Mouse (Mus musculus): ENCODE results near the gene Ak2. TPM values are rescaled to one million over a fixed set of nuclear protein-coding genes. Genes with fewer than 3 reads are reported as not detected.

The Ak2 gene
- polyA plus RNA-seq, 1 experiment from 2014 or later: 64.2 TPM

DNA sequence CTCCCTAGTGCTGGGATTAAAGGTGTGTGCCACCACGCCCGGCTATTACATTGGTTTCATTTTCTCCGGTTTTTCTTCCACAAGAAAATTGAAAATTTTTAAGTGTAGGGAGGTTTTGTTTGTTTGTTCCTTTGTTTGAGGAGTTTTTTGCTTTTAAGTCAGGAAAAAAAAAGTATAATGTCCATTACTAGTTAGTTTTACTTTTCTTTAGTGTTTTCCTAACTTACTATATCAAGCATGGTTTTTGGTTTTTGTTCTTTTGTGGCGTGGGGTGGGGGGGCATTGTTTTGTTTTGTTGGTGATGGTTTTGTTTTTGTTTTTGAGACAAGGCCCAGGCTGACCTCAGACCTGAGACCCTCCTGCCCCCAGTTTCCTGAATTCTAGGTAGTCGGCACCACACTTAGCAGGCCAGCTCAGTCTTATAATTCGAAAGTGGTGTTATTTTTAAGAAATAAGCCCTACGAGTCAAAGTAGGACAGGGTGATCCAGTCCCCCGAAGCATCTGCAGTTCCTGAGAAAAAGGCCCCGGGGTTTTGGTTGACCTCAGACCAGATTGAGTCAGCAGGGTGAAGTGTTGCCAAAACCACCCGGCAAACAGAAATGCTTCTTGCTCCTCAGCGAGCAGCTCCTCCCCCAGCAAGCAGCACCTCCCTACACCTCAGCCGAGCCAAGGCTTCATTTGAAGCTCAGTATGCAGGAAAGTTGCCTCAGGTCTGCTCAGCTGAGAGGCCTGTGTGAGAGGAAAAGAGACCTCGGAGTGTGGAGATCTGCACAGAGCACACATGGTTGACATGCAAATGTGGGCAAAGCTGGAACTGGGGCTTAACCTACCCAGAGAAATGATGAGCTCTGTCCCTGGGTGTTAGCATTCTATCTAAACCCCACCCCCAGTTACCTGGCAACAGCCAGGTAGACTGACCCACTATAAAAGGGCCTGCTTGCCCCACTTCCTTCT lies 43.2 kb downstream of the Ak2 start:
- DNase-seq (ENCODE audit: low read depth, low spot score) (no peak), ATAC-seq (peak; percentile 55)
- H3K27me3 ChIP-seq: no peaks in the 10 kb centered on the region
- CTCF ChIA-PET: interaction anchor here (1.1 kb wide), 2 partner anchors 10 to 27 kb away, joined by 3 read pairs; no protein-coding TSS in a partner anchor
- no peak for TF ChIP-seq CTCF (IDR thresholded peaks at IDR 0.05)
- in situ Hi-C loops (cut with MboI; ENCODE audit: low pct_unique_long_range_greater_than_20kb): no loop called here
- POLR2A ChIA-PET: interaction anchor here (0.5 to 1.3 kb wide), 2 partner anchors 24 to 30 kb away, joined by 3 to 4 read pairs; no protein-coding TSS in a partner anchor

DNA sequence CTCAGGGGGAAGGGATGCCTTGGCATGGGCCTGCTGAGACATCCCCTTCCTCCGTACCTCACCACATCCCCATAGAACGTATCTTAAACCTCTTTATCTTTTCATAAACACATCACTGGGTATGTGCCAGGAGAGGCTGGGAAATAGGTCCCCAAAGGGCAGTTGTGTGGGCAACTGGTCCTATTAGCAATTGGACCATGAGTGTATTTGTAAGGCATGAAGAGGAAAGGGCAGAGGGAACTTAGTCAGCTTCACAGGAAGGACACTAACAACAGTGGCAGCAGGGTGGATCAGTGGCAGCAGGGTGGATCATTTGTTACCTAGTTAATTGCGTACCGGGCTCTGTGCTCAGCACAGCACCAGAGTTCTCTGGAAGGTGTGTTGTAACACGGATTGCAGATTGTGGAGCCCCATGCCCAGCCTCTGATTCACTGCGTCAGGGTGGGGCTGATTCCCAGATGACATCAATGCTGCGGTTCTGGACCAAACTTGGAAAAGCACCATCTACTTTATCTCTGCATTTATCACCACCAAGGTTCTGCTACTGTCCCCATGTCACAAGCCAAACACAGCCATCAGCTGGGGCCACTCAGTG lies 44.2 kb downstream of the Ak2 start:
- ATAC-seq: no peak
- ChIA-PET POLR2A (interaction anchor here (1.3 kb wide), 1 partner anchor 23 kb away, joined by 4 read pairs; no protein-coding TSS in a partner anchor), CTCF (interaction anchor here (1.1 kb wide), 1 partner anchor 9 kb away, joined by 3 read pairs; no protein-coding TSS in a partner anchor)
- no peak for DNase-seq (ENCODE audit: low read depth, low spot score)
- no peak for TF ChIP-seq CTCF (IDR thresholded peaks at IDR 0.05)
- no peaks in the 10 kb centered on the region for H3K27me3 ChIP-seq
- in situ Hi-C loops (cut with MboI; ENCODE audit: low pct_unique_long_range_greater_than_20kb): no loop called here

DNA sequence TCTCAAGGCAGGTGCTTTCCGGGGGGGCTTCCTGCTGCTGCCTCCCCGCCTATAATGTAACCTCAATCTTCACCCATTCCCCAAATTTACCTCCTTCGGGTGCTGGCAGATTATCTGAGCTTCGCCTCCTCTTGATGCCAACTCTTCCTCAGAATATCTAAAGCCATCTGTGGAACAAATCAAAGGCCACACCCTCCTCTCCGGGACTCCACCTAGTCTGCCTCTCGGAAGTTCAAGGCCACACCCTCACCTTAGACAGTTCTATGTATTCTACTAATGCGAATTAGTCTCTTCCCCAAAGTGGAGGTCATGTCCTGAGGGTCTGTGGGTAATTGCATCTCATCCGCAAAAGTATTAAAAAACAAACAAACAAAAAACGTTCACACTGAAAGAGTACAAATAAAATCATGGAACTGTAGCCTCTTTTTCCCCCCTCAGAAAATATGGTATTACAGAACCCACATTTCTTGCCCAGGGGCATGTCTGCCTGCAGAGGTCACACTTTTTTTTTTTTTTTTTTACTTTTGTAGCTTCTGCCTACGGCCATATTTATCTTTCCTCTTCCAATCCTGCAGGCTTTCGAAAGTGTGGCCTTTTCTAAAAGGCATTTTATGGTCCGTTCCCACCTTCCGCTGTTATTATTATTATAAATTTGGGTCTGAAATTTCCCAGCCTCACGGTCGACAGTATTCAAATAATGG lies 56.1 kb downstream of the Ak2 start:
- in situ Hi-C loops (cut with MboI; ENCODE audit: low pct_unique_long_range_greater_than_20kb): no loop called here
- CTCF ChIA-PET: no interaction called here
- TF ChIP-seq CTCF (IDR thresholded peaks at IDR 0.05): no peak
- ATAC-seq: no peak
- no peak for DNase-seq (ENCODE audit: low read depth, low spot score)
- peaks cover 2% of the 10 kb centered on the region for H3K27me3 ChIP-seq
- POLR2A ChIA-PET: no interaction called here

DNA sequence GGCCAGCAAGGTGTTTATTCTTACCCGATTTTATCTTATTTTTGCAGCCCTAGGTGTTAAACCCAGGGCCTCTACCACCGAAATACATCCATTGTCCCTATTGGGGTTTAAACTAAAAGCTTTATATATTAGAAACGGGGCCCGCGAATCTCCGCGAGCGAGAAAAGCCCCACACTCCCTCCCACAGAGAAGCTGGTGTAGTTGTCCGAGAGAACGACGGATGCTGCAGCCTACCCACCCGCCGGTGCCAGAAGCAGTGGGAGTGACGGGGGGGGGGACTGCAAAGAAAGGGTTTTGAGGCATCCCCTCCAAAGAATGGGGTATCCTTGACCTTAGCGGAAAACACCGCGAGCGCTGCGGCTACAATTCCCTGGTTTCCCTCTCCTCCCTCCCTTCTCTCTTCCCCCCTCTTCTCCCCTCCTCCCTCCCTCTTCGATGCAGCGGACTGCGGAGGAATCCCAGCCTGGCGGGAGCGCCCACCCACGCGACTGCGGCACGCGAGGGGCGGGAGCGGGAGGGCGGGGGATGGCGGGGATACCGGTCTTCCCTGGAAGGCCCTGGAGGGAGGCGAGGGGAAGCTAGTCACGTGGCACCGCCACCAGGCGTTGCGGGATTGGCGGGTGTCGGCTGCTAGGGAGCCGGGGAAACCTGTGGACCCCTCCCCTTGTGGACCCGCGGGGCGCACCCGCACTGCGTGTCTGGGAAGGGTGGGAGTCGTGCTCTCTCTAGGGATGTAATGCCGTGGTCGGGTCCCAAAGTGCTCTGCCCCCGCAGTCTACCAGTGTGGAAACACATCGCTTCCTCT lies 56.9 kb downstream of the Ak2 start:
- in situ Hi-C loops (cut with MboI; ENCODE audit: low pct_unique_long_range_greater_than_20kb): no loop called here
- ChIA-PET POLR2A (no interaction called here), CTCF (no interaction called here)
- DNase-seq (ENCODE audit: low read depth, low spot score) (no peak), ATAC-seq (no peak)
- H3K27me3 ChIP-seq: peaks cover 2% of the 10 kb centered on the region
- no peak for TF ChIP-seq CTCF (IDR thresholded peaks at IDR 0.05)

DNA sequence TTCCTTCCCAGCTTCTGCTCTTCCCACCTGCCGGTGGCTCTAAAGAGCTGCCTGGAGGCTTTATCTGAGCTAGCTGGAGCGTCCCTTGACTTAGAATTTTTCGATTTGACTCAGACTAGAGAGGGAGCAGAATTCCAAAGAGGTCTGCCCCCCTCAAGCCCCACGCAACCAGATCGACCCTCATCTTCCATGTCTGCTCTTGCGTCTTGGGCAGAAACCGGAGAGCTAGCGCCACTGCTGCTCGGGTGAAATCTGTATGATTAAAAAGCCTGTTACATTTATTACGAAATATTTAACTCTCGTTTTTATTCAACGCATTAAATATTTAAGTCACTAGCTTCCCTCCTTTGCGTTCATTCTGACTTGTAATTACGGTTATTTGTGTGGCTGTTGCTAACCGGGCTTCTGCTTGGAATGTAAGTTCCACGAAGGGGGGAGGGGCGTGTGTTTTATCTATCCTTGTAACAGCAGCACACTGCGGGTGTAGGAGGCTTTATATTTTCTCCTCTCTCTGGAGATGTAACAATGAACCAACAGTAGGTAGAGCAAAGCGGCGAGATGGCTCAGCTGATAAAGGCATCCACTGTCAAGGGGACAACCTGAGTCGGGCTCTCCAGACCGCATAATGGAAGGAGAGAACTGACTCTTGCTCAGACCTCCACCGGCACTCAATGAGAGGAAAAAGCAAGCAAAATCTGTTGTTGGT lies 57.7 kb downstream of the Ak2 start:
- POLR2A ChIA-PET: interaction anchor here (0.6 kb wide), 1 partner anchor 53 kb away, joined by 3 read pairs; no protein-coding TSS in a partner anchor
- H3K27me3 ChIP-seq: peaks cover 2% of the 10 kb centered on the region
- TF ChIP-seq CTCF (IDR thresholded peaks at IDR 0.05): no peak
- CTCF ChIA-PET: interaction anchor here (0.7 kb wide), 1 partner anchor 8 kb away, joined by 3 read pairs; no protein-coding TSS in a partner anchor
- DNase-seq (ENCODE audit: low read depth, low spot score) (no peak), ATAC-seq (no peak)
- in situ Hi-C loops (cut with MboI; ENCODE audit: low pct_unique_long_range_greater_than_20kb): no loop called here

DNA sequence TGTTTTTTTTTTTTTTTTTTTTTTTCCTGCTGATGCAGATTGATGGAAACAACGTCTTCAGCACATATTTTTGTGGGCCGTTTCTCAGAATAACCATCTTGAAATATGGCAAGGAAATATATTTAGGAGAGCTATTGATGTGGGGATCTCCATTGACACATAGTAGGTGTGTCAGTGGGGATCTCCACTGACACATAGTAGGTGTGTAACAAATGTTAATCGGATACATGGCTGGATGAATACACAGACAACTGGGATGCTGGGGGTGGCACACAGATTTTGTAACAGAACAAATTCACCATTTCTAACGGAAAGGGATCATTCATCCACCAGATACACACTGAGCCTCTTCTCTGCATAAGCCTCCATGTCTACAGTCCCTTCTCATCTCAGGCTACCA lies 58.6 kb downstream of the Ak2 start:
- ChIA-PET CTCF (interaction anchor here (0.7 kb wide), 1 partner anchor 9 kb away, joined by 3 read pairs; no protein-coding TSS in a partner anchor), POLR2A (interaction anchor here (0.6 kb wide), 2 partner anchors 52 to 254 kb away, joined by 3 read pairs; no protein-coding TSS in a partner anchor)
- in situ Hi-C loops (cut with MboI; ENCODE audit: low pct_unique_long_range_greater_than_20kb): no loop called here
- DNase-seq (ENCODE audit: low read depth, low spot score) (no peak), ATAC-seq (no peak)
- TF ChIP-seq CTCF (IDR thresholded peaks at IDR 0.05): no peak
- peaks cover 2% of the 10 kb centered on the region for H3K27me3 ChIP-seq

DNA sequence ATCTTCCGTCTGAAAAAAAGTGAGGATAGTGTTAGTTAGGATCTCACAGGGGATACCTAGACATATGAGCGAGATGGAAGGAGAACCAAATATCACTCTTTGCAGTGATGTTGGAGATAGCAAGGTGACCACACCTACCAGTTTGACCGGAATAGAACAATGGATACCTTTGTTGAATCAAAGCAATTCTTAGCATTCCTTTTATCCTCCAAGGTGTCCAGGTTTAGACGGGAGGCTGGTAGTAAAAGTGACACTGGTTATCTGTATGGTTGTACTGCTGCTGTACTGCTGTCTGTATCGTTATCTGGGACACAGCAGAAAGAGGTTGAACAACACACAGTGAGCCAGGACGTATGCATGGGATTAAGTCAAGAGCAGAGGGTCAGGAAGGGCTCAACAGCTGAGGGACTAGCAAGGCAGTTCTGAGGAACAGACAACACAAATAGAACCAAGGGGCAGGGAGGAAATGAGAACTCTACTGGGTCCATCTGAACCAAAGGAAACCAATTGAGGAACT lies 59.2 kb downstream of the Ak2 start:
- H3K27me3 ChIP-seq: peaks cover 2% of the 10 kb centered on the region
- CTCF ChIA-PET: no interaction called here

DNA sequence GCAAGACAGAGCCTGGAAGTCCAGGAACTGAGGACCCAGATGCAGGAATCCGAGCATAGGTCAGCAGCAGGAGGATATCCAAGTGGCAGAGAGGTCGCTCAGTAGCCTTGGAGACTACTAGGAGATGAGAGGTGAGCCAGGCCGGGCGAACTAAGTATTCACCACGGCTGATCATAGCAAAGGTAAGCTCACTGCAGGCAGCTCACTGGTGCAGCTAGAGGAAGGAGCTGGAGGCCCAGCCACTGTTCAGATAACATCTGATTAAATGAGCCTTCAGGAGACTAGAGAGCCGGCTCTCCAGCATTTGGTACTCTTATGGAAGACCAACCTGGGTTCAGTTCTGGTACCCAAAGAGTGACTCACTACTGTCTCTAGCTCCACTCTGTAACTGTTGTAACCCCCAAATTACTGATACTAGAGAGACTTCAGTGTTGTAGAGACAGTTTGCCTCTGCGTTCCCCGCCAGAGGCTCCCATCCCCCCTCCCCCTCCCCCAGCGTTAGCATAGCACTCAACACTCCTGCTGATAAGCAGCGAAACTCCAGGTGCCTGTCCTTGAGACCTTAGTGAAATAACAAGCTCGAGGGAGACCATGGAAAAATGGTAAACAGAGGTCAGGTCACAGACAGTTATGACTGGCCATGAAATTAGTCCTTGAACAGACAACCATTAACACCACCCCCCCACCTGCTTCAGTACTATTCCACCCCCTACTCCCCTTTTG lies 59.9 kb downstream of the Ak2 start:
- peaks cover 2% of the 10 kb centered on the region for H3K27me3 ChIP-seq
- TF ChIP-seq CTCF (IDR thresholded peaks at IDR 0.05): no peak
- POLR2A ChIA-PET: no interaction called here
- CTCF ChIA-PET: no interaction called here
- ATAC-seq: no peak
- DNase-seq (ENCODE audit: low read depth, low spot score): no peak
- in situ Hi-C loops (cut with MboI; ENCODE audit: low pct_unique_long_range_greater_than_20kb): no loop called here

More for the DNA sequence above, 59.2 kb downstream of the Ak2 start:
- no peak for ATAC-seq
- POLR2A ChIA-PET: interaction anchor here (0.6 kb wide), 1 partner anchor 254 kb away, joined by 3 read pairs; no protein-coding TSS in a partner anchor
- no peak for DNase-seq (ENCODE audit: low read depth, low spot score)
- no peak for TF ChIP-seq CTCF (IDR thresholded peaks at IDR 0.05)
- in situ Hi-C loops (cut with MboI; ENCODE audit: low pct_unique_long_range_greater_than_20kb): no loop called here

All from Patski (cell line).